Mouse (Mus musculus) neutrophil, adult 5-6 weeks (primary cell): ENCODE measurements around the gene Ltbp1. TPM values are rescaled to one million over a fixed set of nuclear protein-coding genes. Genes with fewer than 3 reads are reported as not detected.

Experiments
- ATAC-seq: fragments of 151-379, 151-347 bp; 2 replicates; pipeline ENCODE4 v1.8.0; 2017; ENCODE audit warnings: mild to moderate bottlenecking, moderate TSS enrichment; ENCODE audit not compliant: insufficient number of reproducible peaks, poor library complexity, low FRiP score, severe bottlenecking; ENCODE audit errors: extremely low read depth
- total RNA-seq: library from RNA; stranded (forward); fragments of 200-1000 nt; gene quantifications from 2 replicates; pipeline ENCODE4 v1.2.3, GENCODE M21; 2017

Gene Ltbp1
- total RNA-seq, 1 experiment from 2014 or later, result 3.3 TPM

DNA sequence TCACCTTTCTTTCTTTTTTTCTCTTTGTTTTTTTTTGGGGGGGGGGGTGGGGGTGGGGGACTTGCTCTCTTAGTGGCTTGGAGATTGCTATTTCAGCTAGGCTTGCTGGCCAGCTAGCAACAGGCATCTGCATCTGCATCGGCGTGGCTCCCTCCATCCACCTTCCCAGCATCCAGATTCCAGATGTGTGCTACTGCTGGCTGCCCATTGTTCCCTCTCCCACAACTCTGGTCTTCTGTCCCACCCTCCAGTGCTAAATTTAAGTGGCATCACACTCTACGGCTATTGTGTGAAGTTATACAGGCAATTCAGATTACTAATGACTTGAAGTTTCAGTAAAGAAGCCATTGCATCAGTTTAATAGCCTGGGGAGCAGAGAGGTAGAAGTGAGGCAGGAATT, 10.1 kb upstream of the Ltbp1 start:
- ATAC-seq, result no peak

DNA sequence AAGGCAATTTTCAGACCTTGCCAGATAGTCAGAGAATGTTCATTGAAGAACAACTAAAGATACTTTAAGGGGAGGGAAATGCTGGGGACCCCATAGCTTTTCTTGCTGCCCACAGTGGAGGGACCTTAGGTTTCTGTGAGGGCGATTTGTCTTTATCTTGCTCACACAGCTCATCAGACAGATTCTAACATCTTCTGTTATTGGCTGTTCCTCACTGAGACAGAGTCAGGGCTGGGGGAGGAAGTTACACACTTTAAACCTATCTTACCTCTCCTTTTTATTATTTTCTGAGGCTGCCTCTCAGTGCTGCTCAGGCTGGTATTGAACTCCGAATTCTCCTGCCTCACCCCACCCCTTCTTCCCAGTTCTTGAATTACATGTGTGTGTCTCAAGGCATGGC, 5.3 kb upstream of the Ltbp1 start:
- no peak for ATAC-seq

DNA sequence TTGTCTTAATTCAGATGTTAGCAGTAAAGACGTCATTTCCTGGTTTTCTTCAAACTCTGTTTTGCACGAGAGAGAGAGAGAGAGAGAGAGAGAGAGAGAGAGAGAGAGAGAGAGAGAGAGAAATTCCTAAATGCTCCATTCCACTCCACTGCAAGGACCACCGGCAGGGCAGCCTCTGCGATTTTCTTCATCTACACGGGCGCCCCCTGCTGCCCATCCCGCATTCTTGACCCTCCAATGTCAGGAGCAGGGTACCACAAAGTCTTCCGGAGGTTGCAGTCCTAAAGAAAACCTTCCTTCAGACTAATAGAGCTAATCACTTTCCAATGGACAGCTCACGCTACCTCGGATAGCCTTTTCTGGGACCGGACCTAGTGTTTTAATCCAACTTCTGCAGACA, 548 bp upstream of the Ltbp1 start:
- no peak for ATAC-seq

DNA sequence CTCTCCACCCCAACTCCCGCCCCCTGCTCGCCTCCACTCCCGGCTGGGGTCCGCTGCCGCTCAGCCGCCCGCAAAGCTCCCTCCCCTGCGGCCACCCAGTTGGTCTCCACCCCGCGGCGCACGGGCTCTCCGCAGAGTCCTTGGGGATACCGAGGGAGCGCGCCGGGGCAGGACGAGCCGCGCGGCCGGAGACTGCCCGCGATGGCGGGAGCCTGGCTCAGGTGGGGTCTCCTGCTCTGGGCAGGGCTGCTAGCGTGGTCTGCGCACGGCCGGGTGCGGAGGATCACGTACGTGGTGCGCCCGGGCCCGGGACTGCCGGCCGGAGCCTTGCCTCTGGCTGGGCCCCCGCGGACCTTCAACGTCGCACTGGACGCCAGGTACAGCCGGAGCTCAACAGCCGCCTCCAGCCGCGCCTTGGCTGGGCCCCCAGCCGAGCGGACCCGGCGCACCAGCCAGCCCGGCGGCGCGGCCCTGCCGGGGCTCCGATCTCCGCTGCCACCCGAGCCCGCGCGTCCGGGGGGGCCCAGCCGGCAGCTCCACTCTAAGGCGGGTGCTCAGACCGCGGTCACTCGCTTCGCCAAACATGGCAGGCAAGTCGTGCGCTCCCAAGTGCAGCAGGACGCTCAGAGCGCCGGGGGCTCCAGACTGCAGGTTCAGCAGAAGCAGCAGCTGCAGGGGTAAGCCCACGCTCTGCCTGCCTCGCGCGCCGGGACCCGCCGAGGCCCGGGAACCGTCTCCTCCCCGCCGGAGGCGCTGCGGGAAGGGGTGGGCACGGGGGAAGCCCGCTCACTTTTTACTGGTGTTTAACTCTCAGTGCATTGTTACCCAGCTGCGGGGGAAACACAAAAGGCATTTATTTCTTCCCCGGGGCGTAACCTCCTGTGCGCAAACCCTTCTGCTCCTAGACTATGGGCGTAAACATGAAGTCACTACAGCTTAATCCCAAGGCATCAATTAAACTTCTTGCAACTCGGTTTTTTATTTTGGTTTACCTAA, 615 bp downstream of the Ltbp1 start:
- 0 out of 2 replicates have a peak, but pooled peaks have one; percentile 6 for ATAC-seq

DNA sequence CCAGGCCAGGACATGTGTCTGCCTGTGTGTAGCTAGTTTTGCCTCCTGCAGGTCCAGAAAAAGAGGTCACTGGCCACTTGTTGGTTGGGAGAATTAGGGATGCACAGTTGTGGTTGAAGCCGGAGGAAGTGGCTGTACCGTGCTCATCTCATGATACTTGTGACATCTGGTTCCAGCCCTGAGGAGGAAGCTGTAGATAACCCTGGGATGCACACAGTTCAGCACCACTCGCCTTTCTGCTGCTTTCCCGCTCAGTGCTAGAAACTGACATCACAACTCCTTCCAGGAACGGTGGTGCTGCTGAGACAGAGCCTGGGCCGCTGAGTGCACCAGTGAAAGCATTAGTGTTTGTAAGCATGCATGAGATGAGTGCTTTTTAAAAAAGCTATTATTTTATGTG, 5.6 kb downstream of the Ltbp1 start:
- ATAC-seq, result no peak

DNA sequence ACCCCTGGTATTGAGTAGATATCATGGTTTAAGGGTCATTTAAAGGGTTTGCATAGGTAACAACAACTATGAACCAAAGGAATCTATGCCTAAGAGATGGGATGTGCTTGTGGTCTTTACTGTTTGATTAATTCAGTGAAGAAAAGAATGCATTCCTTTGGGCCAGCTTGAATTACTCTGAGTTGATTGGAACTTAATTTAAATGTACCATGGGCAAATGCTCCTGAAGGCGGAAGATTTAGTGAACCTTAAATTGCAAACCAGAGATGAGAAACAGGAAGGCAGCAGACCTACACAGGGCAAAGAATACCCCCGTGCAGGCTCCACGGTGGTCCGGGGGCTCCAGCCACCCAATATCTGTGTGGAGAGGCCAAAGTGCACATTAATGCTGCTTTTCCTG, 7.8 kb downstream of the Ltbp1 start:
- ATAC-seq, result no peak

DNA sequence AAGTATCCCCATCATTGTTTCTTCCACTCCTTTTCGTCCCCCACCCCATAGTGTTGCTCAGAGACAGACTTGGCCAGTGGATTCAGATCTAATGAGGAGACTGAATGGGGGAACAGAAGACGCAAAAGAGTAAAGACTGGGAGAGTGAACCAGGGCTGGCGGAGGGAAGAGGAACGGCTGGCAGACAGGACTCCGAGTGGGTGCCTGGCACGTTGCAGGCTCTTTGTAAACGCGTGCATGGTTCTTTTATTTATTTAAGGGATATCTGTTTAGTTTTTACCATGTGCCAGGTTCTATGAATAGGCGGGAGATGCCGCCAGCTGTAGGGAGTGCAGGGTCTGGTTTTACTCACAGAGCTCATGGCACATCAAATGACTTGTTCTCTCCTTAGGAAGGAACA, 8.5 kb downstream of the Ltbp1 start:
- no peak for ATAC-seq

DNA sequence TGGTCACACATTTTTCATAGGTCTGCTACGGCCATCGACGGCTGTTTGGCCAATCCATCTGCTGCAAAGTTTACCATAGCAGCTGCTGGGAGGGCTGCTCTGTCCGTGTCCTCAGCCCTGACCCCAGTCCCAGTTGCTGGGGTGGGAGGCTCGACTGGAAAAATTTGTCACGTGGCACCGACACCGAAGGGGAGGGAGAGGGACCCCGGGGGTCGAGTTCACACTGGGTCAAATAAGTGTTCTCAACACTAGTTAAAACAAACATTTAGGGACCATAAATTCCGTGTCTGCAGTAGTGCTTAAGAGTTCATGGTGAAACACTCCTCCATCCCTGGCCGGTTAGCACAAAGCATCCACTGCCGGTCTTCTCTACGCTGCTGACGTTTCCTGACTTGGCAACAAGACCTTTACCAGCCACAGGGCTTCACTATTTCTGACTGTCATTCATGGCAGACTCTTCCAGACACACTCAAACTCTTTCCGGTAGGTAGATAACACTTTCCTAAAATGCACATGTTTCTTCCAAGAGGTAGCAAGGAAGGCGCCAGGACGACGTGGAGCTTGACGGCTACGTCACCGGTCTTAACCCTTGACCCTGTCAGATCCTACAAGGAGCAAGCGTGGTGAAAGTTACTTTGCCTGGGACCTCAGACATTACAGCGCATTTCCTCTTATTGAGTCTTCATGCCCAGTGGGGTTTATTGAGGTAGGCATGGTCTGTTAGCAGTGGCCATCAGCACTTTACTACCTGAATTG, 9.4 kb downstream of the Ltbp1 start:
- ATAC-seq, result no peak

DNA sequence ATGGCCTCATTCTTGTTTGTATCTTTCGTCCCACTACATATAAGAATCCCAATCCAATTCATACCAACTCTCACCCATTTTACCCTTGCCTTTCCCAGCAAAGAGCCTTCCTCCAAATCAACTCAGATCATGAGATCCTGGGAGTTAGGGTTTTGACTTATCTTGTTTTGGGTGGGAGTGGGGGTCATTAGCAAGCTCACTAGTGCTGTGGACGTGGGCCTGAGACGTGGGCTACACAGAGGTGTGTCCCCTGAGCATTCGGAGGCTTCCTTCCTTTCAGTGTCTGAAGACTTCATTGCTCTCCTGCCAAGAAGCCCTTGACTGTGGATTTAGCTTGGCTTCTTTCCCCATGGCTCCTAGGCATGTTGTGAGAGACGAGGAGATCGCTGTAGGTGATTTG, 10.2 kb downstream of the Ltbp1 start:
- ATAC-seq, result no peak

DNA sequence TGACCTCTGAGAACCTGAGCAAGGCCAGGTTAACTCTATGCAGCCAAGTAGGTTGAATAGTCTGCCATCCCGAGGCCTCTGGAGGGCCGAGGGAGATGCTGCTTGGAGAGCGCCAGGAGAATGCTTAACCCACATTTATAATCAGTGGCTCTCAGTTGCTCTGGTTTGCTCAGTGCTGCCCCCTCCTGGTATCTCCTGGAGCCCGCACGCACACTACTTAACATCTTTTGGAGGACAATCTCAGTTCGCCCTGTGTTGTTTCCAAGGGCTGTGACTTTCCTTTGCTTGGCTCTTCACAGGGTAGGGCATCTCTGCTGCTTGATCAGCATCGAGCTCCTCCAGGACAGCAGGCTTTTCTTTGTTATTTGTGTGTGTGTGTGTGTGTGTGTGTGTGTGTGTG, 12.1 kb downstream of the Ltbp1 start:
- ATAC-seq, result no peak

DNA sequence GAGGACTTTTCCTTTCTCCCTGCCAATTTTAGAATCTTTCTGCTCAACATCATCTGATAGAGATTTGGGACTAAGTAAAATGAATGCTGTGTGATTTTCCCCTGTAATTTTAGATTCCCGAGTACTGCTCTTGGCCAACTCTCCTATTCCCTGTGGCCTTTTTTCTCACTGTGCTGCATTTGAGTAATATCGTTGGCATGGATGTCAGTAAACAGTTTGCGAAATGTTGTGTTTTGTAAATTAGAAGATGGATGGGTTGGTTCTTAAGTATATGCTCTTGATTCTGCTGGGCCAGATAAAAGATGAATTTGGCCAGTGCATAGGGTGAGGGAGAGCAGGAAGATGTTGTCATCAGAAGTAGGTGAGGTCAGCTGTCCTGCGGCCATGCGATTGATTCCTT, 12.8 kb downstream of the Ltbp1 start:
- ATAC-seq, result no peak

DNA sequence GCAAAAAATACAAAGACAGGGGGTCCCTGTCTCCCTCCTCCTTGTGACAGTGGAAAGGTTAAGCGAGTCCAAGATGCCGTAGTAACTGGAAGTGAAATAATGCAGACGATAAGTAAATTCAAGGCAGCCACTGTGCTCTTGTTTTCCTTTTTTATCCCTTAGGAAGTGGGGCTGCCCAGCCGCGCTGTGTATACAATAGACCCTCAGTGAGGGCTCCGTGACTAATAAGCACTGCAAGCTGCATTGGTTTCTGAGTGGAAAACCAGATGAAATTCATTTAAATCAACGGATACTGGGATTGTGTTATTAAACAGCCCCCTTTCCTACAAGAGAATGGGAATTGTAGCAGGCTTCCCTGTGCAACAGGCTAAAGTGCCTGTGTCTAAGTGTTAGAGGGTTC, 14.7 kb downstream of the Ltbp1 start:
- no peak for ATAC-seq

DNA sequence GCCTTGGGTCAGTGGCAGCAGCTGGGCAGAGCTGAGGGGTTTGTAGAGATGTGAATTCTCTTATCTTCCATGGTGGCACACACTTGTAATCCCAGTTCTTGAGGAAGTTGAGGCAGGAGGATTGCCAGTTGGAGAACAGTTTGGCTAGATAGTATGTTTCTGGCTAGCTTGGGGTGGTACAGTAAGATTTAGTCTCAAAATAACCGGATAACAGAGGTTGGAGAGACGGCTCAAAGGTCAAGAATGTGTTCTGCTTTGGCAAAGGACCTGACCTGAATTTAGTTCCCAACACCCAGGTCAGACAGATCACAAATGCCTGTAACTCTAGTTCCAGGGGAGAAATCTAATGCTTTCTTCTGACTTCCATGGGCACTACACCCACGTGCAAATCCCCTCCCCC, 15.3 kb downstream of the Ltbp1 start:
- no peak for ATAC-seq

DNA sequence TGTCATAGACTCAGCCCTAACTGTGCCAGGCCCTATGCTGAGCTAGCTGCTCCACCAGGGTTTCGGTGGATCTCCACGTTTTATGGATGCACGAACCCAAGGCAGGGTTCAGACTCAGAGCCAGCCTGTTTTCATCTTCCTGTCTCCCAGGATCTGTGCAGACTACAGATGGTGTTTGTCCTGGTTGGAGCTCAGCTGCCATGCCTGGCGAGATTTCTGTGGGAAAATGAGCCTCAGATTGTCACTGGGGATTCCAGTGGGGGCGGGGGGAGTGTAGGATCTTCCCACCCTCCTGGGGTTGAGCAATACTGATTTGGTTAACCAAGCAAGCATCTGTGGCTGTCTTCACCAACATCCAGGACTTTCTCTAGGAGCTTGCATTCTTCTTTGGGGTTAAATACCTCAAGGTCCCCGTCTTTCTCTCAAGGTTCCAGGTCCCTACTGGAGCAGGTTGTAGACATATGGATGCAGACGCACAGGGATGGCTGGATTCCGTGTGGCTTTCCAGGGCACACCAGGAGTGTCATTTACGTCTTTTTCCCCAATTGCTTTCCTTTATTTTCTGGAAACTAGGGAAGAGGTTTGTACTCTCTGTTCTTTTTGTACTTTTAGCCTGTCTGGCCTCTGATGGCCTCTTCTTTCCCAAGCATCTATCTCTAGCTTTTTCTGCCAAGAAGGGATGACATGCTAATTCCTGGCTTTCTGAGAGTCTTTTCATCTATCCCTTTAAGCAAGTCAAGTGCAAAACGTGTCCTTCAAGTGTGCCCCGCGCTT, 22.2 kb downstream of the Ltbp1 start:
- ATAC-seq, result no peak

DNA sequence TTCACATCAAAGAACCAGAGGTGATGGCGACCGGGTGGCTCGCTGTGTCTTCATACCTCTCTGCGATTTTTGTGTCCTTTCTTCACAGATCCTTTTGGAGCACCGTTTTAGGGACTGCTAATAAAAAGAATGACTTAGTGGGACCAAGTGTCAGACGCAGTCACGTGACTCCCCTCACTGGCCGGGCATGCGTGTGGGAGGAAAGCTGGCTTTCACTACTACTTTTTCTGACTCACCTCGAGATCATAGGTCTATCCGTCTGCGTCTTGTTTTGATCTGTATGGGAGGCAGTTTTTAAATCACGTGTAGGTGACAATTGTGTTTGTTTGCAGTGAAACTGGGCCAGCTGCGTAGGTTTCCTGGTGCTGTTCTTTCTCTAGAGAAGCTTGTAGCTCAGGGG, 28.0 kb downstream of the Ltbp1 start:
- no peak for ATAC-seq

DNA sequence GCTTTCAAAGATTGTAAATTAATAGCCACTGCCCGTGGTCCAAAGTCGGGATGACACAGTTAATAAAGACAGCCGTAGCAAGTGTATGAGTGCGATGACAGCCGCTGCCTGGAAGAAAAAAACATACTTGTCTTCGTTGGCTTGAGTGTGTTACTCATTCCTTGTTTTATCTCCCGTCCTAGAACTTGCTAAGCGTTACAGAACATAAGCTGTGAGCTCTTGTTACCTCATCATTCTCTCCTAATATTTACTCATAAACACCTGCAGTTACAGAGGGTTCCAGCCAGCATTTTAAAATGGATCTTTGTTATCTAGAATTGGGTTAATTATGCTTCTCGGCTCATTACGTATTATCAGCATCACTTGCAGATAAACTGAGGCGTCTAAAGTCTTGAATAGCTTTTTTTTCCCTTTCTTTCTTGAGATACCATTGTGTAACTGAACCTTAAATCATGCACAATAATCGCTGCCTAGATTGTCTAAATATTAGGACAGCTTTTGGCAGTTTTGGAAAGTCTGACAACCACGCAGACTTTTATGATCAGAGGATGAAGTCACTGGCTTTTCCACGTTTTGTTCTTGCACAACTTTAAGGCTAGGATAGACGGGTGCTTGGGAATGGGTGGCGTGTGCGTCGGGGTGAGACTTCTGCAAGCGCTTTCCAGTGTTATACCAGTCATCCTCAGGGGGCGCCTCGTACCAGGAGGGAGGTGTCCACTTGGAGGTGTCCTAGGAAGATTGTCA, 28.7 kb downstream of the Ltbp1 start:
- ATAC-seq, result no peak

DNA sequence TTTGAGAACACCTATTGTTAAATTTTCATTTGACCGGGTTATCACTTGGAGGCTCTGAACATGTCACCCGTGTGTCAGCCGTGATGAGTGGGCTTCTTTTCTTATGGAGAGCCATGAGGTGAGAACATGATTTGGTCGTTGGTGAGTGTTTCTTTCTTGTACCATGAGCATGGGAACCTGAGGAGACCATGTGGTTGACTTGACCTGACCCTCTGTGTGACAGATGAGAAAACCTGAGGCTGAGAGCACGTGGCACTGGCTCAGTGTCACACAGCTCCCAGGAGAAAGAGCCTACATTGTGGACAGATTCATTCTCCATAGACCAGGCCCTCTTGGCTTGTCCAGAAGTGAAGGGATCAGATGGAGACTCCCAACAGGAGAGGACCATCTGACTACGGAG, 31.5 kb downstream of the Ltbp1 start:
- no peak for ATAC-seq

DNA sequence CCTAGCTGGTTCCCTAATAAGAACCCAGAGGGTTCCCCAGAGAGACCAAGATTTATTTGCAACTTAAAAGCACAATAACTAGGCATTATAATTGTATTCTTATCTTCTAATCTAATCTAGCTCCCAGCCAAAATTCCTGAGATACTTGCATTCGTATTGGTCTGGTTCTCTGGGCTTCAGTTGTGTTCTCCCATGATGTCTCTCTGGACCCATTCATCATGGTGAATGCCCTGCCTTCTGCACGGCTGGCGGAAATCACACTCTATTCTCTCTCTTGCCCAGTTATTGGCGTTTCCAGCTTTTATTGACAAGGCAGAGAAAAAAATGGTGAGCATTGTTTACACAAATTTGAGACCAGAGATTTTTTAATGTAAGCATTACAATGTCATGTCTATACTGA, 33.6 kb downstream of the Ltbp1 start:
- ATAC-seq, result no peak
